Comparison of ENCODE assay signal across 20 mouse cellular contexts in the genomic region with DNA sequence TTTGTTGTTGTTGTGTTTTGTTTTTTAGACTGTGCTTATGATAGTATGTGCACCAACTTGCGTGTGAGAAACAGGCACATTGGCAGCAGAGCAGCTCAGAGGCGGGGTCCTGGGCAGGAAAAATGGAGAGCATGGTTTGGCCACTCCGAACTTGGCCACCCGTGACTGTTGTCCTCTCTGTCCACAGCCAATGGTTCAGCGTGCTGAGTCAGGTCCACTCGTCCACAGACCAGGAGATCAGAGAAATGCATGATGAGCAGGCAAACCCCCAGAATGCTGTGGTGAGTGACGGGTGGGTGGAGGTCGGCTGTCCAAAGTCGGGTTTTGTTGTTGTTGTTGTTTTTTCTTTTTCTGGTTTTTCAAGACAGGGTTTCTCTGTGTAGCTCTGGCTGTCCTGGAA.
"Had no signal": no experiment of that assay in that cellular context is flagged by ENCODE, and none has a peak within 500 bp of the region (broad histone marks: within the 10 kb centered on the region; RNA-seq: fewer than 3 reads in every experiment).

No protein-coding gene starts in this region.

- H3K9ac ChIP-seq: lung, embryonic 15.5 days; midbrain, embryonic 13.5 days; midbrain, embryonic 15.5 days; neural tube, embryonic 13.5 days; neural tube, embryonic 15.5 days had no signal

- DNase-seq: lung, adult 2 months; lung, postnatal 14 days; lung, postnatal 36 days; retina, postnatal 1 day; right cerebral cortex, adult 18-20 months; right cerebral cortex, postnatal 25 days; right cerebral cortex, postnatal 4 days; spleen, adult 18-20 months; thymus, adult 18-20 months; thymus, postnatal 14 days; thymus, postnatal 36 days had no signal

- H3K9me3 ChIP-seq: lung, embryonic 15.5 days; megakaryocyte, embryonic 14.5 days; midbrain, embryonic 13.5 days; midbrain, embryonic 15.5 days; neural tube, embryonic 13.5 days; neural tube, embryonic 15.5 days had no signal

- H3K4me2 ChIP-seq: lung, embryonic 15.5 days; midbrain, embryonic 11.5 days; midbrain, embryonic 13.5 days; midbrain, embryonic 15.5 days; neural tube, embryonic 13.5 days; neural tube, embryonic 15.5 days had no signal

- H3K27me3 ChIP-seq: lung, embryonic 15.5 days; megakaryocyte, embryonic 14.5 days; midbrain, embryonic 13.5 days; midbrain, embryonic 15.5 days; neural tube, embryonic 13.5 days; neural tube, embryonic 15.5 days had no signal

- ATAC-seq: lung, postnatal 0 days; midbrain, embryonic 13.5 days; midbrain, embryonic 15.5 days had no signal

- H3K4me1 ChIP-seq: lung, embryonic 15.5 days; neural tube, embryonic 15.5 days had no signal

- H3K4me3 ChIP-seq: lung, embryonic 15.5 days; megakaryocyte, embryonic 14.5 days; midbrain, embryonic 13.5 days; midbrain, embryonic 15.5 days; neural tube, embryonic 13.5 days; neural tube, embryonic 15.5 days had no signal

- H3K27ac ChIP-seq: lung, embryonic 15.5 days; macrophage; midbrain, embryonic 13.5 days; midbrain, embryonic 15.5 days; neural tube, embryonic 13.5 days; neural tube, embryonic 15.5 days had no signal
